Comparison of ENCODE assay signal across 17 mouse cellular contexts in genomic region chr10:102244601-102245000, GRCm38 (mm10).
A peak's percentile ranks its signal among the peaks of the same experiment; 100 is the strongest.
DNase-seq lines count a peak whose midpoint lies in the region; ATAC-seq and TF ChIP-seq lines count a peak whose summit lies in the region.
"Had no signal": no experiment of that assay in that cellular context is flagged by ENCODE, and none has a peak within 500 bp of the region (broad histone marks: within the 10 kb centered on the region; RNA-seq: fewer than 3 reads in every experiment).

No protein-coding gene starts in this region.

- H3K9ac ChIP-seq in forebrain, embryonic 11.5 days (ENCODE audit: low read length), result no peak overlapping the region
- no peak overlapping the region for H3K9ac ChIP-seq in forebrain, postnatal 0 days
- H3K9ac ChIP-seq in hindbrain, embryonic 13.5 days, result no peak overlapping the region
- no peak overlapping the region for H3K9ac ChIP-seq in midbrain, embryonic 15.5 days
- H3K9ac ChIP-seq: embryonic facial prominence, embryonic 12.5 days; limb, embryonic 12.5 days; liver, embryonic 12.5 days had no signal

- H3K36me3 ChIP-seq in forebrain, embryonic 11.5 days (ENCODE audit: control insufficient read depth, insufficient read depth, low read length), result no peaks in the 10 kb centered on the region
- no peaks in the 10 kb centered on the region for H3K36me3 ChIP-seq in forebrain, postnatal 0 days (ENCODE audit: insufficient read depth)
- no peaks in the 10 kb centered on the region for H3K36me3 ChIP-seq in hindbrain, embryonic 13.5 days
- no peaks in the 10 kb centered on the region for H3K36me3 ChIP-seq in midbrain, embryonic 15.5 days (replicated peaks)
- H3K36me3 ChIP-seq: embryonic facial prominence, embryonic 12.5 days; G1E; limb, embryonic 12.5 days; liver, embryonic 12.5 days had no signal

- TF ChIP-seq POLR2A in brain, embryonic 14.5 days (IDR thresholded peaks at IDR 0.05; ENCODE audit: borderline replicate concordance, extremely low read depth, insufficient read depth, insufficient read length, poor library complexity, severe bottlenecking), result no peak

- H3K4me3 ChIP-seq in forebrain, embryonic 11.5 days (ENCODE audit: low read depth, low read length), result no peak overlapping the region
- H3K4me3 ChIP-seq in forebrain, postnatal 0 days (ENCODE audit: low read depth, low read length), result no peak overlapping the region
- no peak overlapping the region for H3K4me3 ChIP-seq in hindbrain, embryonic 13.5 days
- H3K4me3 ChIP-seq in midbrain, embryonic 15.5 days, result no peak overlapping the region
- H3K4me3 ChIP-seq: embryonic facial prominence, embryonic 12.5 days; limb, embryonic 12.5 days; liver, embryonic 12.5 days had no signal

- ATAC-seq in forebrain, embryonic 11.5 days (replicated peaks; ENCODE audit: low FRiP score), result peak; percentile 79
- ATAC-seq in forebrain, postnatal 0 days, result no peak; the same call in 1 of the 2 replicates
- peak; percentile 82 for ATAC-seq in hindbrain, embryonic 13.5 days (ENCODE audit: low FRiP score)
- peak; percentile 62 for ATAC-seq in midbrain, embryonic 15.5 days (replicated peaks)
- ATAC-seq: liver, embryonic 12.5 days had no signal

- no peak for DNase-seq in forebrain, embryonic 11.5 days (ENCODE audit: low spot score)
- DNase-seq in forebrain, postnatal 0 days, result no peak
- DNase-seq in brain, embryonic 14.5 days (ENCODE audit: low read depth), result peak; percentile 83
- no peak for DNase-seq in adrenal gland, adult 8-10 months
- no peak for DNase-seq in gastrocnemius, postnatal 4 days (ENCODE audit: low spot score in 2 of 2)
- no peak for DNase-seq in ovary, postnatal 10 days (ENCODE audit: low spot score)
- DNase-seq: adrenal gland, postnatal 25 days; cerebellum, adult 11-12 months; gastrocnemius, postnatal 36 days; kidney, adult 11 months; lung, adult 2 months had no signal

- H3K4me1 ChIP-seq in forebrain, embryonic 11.5 days (replicated peaks; ENCODE audit: control insufficient read depth, insufficient read depth, low read length), result no peaks in the 10 kb centered on the region
- no peaks in the 10 kb centered on the region for H3K4me1 ChIP-seq in forebrain, postnatal 0 days (ENCODE audit: insufficient read depth)
- H3K4me1 ChIP-seq in hindbrain, embryonic 13.5 days (replicated peaks), result peaks cover 5% of the 10 kb centered on the region; the same call in 1 of the 2 replicates
- peaks cover 5% of the 10 kb centered on the region; the same call in 1 of the 2 replicates for H3K4me1 ChIP-seq in midbrain, embryonic 15.5 days
- H3K4me1 ChIP-seq: embryonic facial prominence, embryonic 12.5 days; limb, embryonic 12.5 days; liver, embryonic 12.5 days had no signal

- H3K27me3 ChIP-seq in forebrain, embryonic 11.5 days (ENCODE audit: control insufficient read depth, insufficient read depth, low read length), result no peaks in the 10 kb centered on the region
- no peaks in the 10 kb centered on the region for H3K27me3 ChIP-seq in forebrain, postnatal 0 days (ENCODE audit: insufficient read depth, low read length)
- no peaks in the 10 kb centered on the region for H3K27me3 ChIP-seq in hindbrain, embryonic 13.5 days
- no peaks in the 10 kb centered on the region for H3K27me3 ChIP-seq in midbrain, embryonic 15.5 days (replicated peaks)
- H3K27me3 ChIP-seq: embryonic facial prominence, embryonic 12.5 days; limb, embryonic 12.5 days; liver, embryonic 12.5 days had no signal

- 68% methylated on average over 5 of the region's 5 CpGs for WGBS in forebrain, embryonic 11.5 days
- WGBS in forebrain, postnatal 0 days, result 25% methylated on average over 5 of the region's 5 CpGs
- WGBS in hindbrain, embryonic 13.5 days, result 53% methylated on average over 5 of the region's 5 CpGs
- whole genome bisulfite sequencing in midbrain, embryonic 15.5 days, result 49% methylated on average over 5 of the region's 5 CpGs

- no peak for TF ChIP-seq CTCF in forebrain, postnatal 0 days (IDR thresholded peaks at IDR 0.05; ENCODE audit: low read depth)
- TF ChIP-seq CTCF in brain, embryonic 14.5 days (IDR thresholded peaks at IDR 0.05; ENCODE audit: borderline replicate concordance, extremely low read depth, insufficient read depth, insufficient read length), result no peak

- H3K9me3 ChIP-seq in forebrain, embryonic 11.5 days (ENCODE audit: control insufficient read depth, low read length), result no peaks in the 10 kb centered on the region
- H3K9me3 ChIP-seq in forebrain, postnatal 0 days (ENCODE audit: low read length), result no peaks in the 10 kb centered on the region
- H3K9me3 ChIP-seq in hindbrain, embryonic 13.5 days, result no peaks in the 10 kb centered on the region
- H3K9me3 ChIP-seq in midbrain, embryonic 15.5 days, result no peaks in the 10 kb centered on the region
- H3K9me3 ChIP-seq: embryonic facial prominence, embryonic 12.5 days; G1E; limb, embryonic 12.5 days; liver, embryonic 12.5 days had no signal

- no peak overlapping the region for H3K27ac ChIP-seq in forebrain, embryonic 11.5 days (ENCODE audit: low read depth, low read length)
- no peak overlapping the region for H3K27ac ChIP-seq in forebrain, postnatal 0 days (ENCODE audit: low read depth, low read length)
- peak overlapping the region; percentile 26 for H3K27ac ChIP-seq in hindbrain, embryonic 13.5 days
- no peak overlapping the region for H3K27ac ChIP-seq in midbrain, embryonic 15.5 days
- H3K27ac ChIP-seq: embryonic facial prominence, embryonic 12.5 days; limb, embryonic 12.5 days; liver, embryonic 12.5 days had no signal

- H3K4me2 ChIP-seq in forebrain, embryonic 11.5 days (ENCODE audit: low read depth, low read length, severe bottlenecking), result no peak overlapping the region
- no peak overlapping the region for H3K4me2 ChIP-seq in forebrain, postnatal 0 days (ENCODE audit: low read depth)
- no peak overlapping the region for H3K4me2 ChIP-seq in hindbrain, embryonic 13.5 days
- no peak overlapping the region for H3K4me2 ChIP-seq in midbrain, embryonic 15.5 days
- H3K4me2 ChIP-seq: embryonic facial prominence, embryonic 12.5 days; limb, embryonic 12.5 days; liver, embryonic 12.5 days had no signal
